Mouse (Mus musculus) stomach, postnatal 0 days (tissue): ENCODE data around the gene 4931429L15Rik. TPM values are rescaled to one million over a fixed set of nuclear protein-coding genes. Genes with fewer than 3 reads are reported as not detected.

Experiments
- ATAC-seq: fragments of 200-750 bp; cut with Nextera tagmentation; 2 replicates; pipeline ENCODE4 v1.8.0; 2017; ENCODE audit not compliant: low FRiP score, low TSS enrichment
- DNase-seq: peaks from one replicate; pipeline ENCODE4 v3.0.0-alpha.2; 2016; ENCODE audit warnings: low spot score
- H3K27ac ChIP-seq: fragments of 300-500 bp; sonication (generic); replicated peaks from 2 replicates; pipeline ENCODE4 v1.5.1; 2014; ENCODE audit warnings: mild to moderate bottlenecking, control low read depth
- H3K27me3 ChIP-seq: fragments of 300-500 bp; sonication (generic); 2 replicates; pipeline ENCODE4 v1.6.1; 2014; ENCODE audit warnings: low read length; ENCODE audit not compliant: control insufficient read depth, insufficient read depth
- H3K36me3 ChIP-seq: fragments of 300-500 bp; sonication (generic); 2 replicates; pipeline ENCODE4 v1.6.1; 2014; ENCODE audit warnings: low read length, mixed read lengths; ENCODE audit not compliant: control insufficient read depth, insufficient read depth
- H3K4me1 ChIP-seq: fragments of 300-500 bp; sonication (generic); replicated peaks from 2 replicates; pipeline ENCODE4 v1.6.1; 2014; ENCODE audit warnings: antibody characterized with exemption; ENCODE audit not compliant: control insufficient read depth, insufficient read depth
- H3K4me2 ChIP-seq: fragments of 300-500 bp; sonication (generic); replicated peaks from 2 replicates; pipeline ENCODE4 v1.6.1; 2014; ENCODE audit warnings: low read depth, mild to moderate bottlenecking, control low read depth, moderate library complexity
- H3K4me3 ChIP-seq: fragments of 300-500 bp; sonication (generic); 2 replicates; pipeline ENCODE4 v1.5.1; 2014; ENCODE audit warnings: low read depth, low read length, control low read depth
- H3K9ac ChIP-seq: fragments of 300-500 bp; sonication (generic); 2 replicates; pipeline ENCODE4 v1.6.1; 2014; ENCODE audit warnings: mild to moderate bottlenecking, low read length, control low read depth, mixed read lengths
- H3K9me3 ChIP-seq: fragments of 300-500 bp; sonication (generic); 2 replicates; pipeline ENCODE4 v1.6.1; 2016; ENCODE audit warnings: low read length; ENCODE audit not compliant: control insufficient read depth
- CTCF ChIP-seq: IDR thresholded peaks from 2 replicates; pipeline ENCODE4 v1.5.1; 2016; ENCODE audit warnings: antibody characterized with exemption, low read depth, mild to moderate bottlenecking, moderate library complexity
- EP300 ChIP-seq: optimal IDR thresholded peaks from 2 replicates; pipeline ENCODE3; 2016; ENCODE audit warnings: antibody characterized with exemption
- WGBS: fragments of 180-500 bp; shearing (Covaris S2); extraction: QIAGEN DNeasy Blood & Tissue Kit; methylation state at CpG from one replicate; pipeline ENCODE4 v1.1.7; 2014; 5-methylcytosine and 5-hydroxymethylcytosine counted together
- polyA plus RNA-seq: library from polyadenylated mRNA; unstranded; fragments of >200 nt; fragmentation: Nextera tagmentation; extraction: Ambion mirVana; gene quantifications from 2 replicates; pipeline ENCODE4 v1.2.1, GENCODE M21; 2015

The 4931429L15Rik gene
- polyA plus RNA-seq, 1 experiment from 2014 or later = not detected

GRCm38 (mm10) chr9:46316909-46317308 is 2.9 kb downstream of the 4931429L15Rik start:
- no peaks in the 10 kb centered on the region for H3K27me3 ChIP-seq
- ATAC-seq = no peak
- H3K4me1 ChIP-seq = no peaks in the 10 kb centered on the region
- H3K27ac ChIP-seq = no peak overlapping the region
- WGBS = 66% methylated on average over 8 of the region's 8 CpGs
- DNase-seq = no peak
- no peak overlapping the region for H3K9ac ChIP-seq
- H3K4me2 ChIP-seq = no peak overlapping the region
- no peaks in the 10 kb centered on the region for H3K36me3 ChIP-seq
- H3K4me3 ChIP-seq = no peak overlapping the region
- TF ChIP-seq EP300 (no peak), CTCF (no peak)
- no peaks in the 10 kb centered on the region for H3K9me3 ChIP-seq

DNA sequence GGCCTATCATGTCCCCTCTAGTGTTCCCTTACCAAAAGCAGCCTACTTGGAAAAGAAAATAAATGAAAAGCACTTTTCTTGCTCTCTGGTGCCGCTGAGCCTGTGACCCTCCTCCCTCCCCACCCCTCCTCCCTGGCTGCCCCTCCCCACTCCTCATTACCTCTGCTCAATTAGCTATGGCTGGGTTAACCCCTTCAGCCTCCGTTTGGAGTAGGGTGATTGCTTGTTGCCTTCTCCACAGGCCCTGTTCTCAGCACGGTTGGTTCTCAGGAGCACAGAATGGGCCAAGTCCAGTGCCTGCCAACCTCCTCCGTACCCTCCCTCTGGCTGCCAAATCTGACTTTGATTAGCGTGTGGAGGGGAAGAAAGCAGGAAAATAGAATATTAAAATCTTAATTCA is 3.4 kb downstream of the 4931429L15Rik start:
- H3K4me3 ChIP-seq = no peak overlapping the region
- H3K9ac ChIP-seq = no peak overlapping the region
- H3K27ac ChIP-seq = no peak overlapping the region
- no peaks in the 10 kb centered on the region for H3K36me3 ChIP-seq
- no peaks in the 10 kb centered on the region for H3K9me3 ChIP-seq
- no peak for TF ChIP-seq CTCF
- TF ChIP-seq EP300 = no peak
- no peak overlapping the region for H3K4me2 ChIP-seq
- ATAC-seq (no peak), DNase-seq (no peak)
- WGBS = 38% methylated on average over 5 of the region's 5 CpGs
- no peaks in the 10 kb centered on the region for H3K4me1 ChIP-seq
- no peaks in the 10 kb centered on the region for H3K27me3 ChIP-seq

GRCm38 (mm10) chr9:46315807-46316365 is 3.9 kb downstream of the 4931429L15Rik start:
- H3K36me3 ChIP-seq = no peaks in the 10 kb centered on the region
- no peaks in the 10 kb centered on the region for H3K27me3 ChIP-seq
- no peak overlapping the region for H3K4me3 ChIP-seq
- H3K27ac ChIP-seq = no peak overlapping the region
- no peaks in the 10 kb centered on the region for H3K4me1 ChIP-seq
- TF ChIP-seq EP300 = no peak
- no peak for TF ChIP-seq CTCF
- no peak overlapping the region for H3K4me2 ChIP-seq
- WGBS = 66% methylated on average over 11 of the region's 11 CpGs
- ATAC-seq (no peak), DNase-seq (no peak)
- no peak overlapping the region for H3K9ac ChIP-seq
- no peaks in the 10 kb centered on the region for H3K9me3 ChIP-seq

- WGBS = 48% methylated on average over 2 of the region's 2 CpGs
- H3K4me2 ChIP-seq = no peak overlapping the region
- no peaks in the 10 kb centered on the region for H3K36me3 ChIP-seq
- no peaks in the 10 kb centered on the region for H3K4me1 ChIP-seq
- TF ChIP-seq CTCF (no peak), EP300 (no peak)
- ATAC-seq (no peak), DNase-seq (no peak)
- H3K27ac ChIP-seq = no peak overlapping the region
- H3K4me3 ChIP-seq = no peak overlapping the region
- no peaks in the 10 kb centered on the region for H3K27me3 ChIP-seq
- H3K9ac ChIP-seq = no peak overlapping the region
- H3K9me3 ChIP-seq = no peaks in the 10 kb centered on the region
Observed at GRCm38 (mm10) chr9:46314921-46315320, 4.9 kb downstream of the 4931429L15Rik start.

DNA sequence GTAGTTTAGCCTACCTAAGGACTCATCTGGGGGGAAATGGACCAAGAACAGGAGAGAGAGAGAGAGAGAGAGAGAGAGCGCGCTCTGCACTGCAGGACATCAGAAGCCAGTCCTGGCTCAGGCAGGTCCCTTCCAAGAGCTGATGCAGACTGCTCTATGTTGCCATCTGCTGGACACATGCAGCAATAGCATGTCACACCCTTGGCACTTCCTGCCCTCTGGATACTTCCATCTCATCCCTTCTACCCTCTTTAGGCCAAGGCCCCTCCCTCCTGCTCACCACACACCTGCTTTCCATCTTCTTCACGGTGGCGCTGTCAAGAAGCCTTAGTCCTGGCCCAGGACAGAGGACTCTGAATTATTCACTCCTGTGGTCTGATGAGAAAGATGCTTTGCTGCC is 5.3 kb downstream of the 4931429L15Rik start:
- no peak overlapping the region for H3K27ac ChIP-seq
- no peak overlapping the region for H3K4me2 ChIP-seq
- H3K9me3 ChIP-seq = no peaks in the 10 kb centered on the region
- no peak for TF ChIP-seq EP300
- TF ChIP-seq CTCF = peak; percentile 98
- H3K4me3 ChIP-seq = no peak overlapping the region
- H3K4me1 ChIP-seq = no peaks in the 10 kb centered on the region
- 9% methylated on average over 4 of the region's 4 CpGs for WGBS
- DNase-seq = peak; percentile 74
- H3K9ac ChIP-seq = no peak overlapping the region
- no peaks in the 10 kb centered on the region for H3K27me3 ChIP-seq
- no peaks in the 10 kb centered on the region for H3K36me3 ChIP-seq
- peak; percentile 54 for ATAC-seq

- no peaks in the 10 kb centered on the region for H3K4me1 ChIP-seq
- DNase-seq (peak; percentile 51), ATAC-seq (no peak)
- no peak overlapping the region for H3K4me2 ChIP-seq
- no peak overlapping the region for H3K9ac ChIP-seq
- H3K27ac ChIP-seq = no peak overlapping the region
- WGBS = 10% methylated on average over 7 of the region's 7 CpGs
- H3K27me3 ChIP-seq = no peaks in the 10 kb centered on the region
- no peaks in the 10 kb centered on the region for H3K9me3 ChIP-seq
- no peak overlapping the region for H3K4me3 ChIP-seq
- peak; percentile 69 for TF ChIP-seq CTCF
- no peak for TF ChIP-seq EP300
- H3K36me3 ChIP-seq = no peaks in the 10 kb centered on the region
Observed at GRCm38 (mm10) chr9:46309121-46309520, 10.7 kb downstream of the 4931429L15Rik start.
